Mouse (Mus musculus) E14TG2a.4 (cell line): ENCODE measurements around the gene Lama5.

Source experiments
- H3K27me3 ChIP-seq: 2 replicates; pipeline ENCODE4 v1.6.1; 2014; ENCODE audit warnings: low read length, control low read depth; ENCODE audit not compliant: insufficient read depth
- H3K36me3 ChIP-seq: 2 replicates; pipeline ENCODE4 v1.6.1; 2014; ENCODE audit warnings: low read length, control low read depth; ENCODE audit not compliant: insufficient read depth
- H3K4me1 ChIP-seq: replicated peaks from 2 replicates; pipeline ENCODE4 v1.6.1; 2014; ENCODE audit warnings: low read depth, low read length, control low read depth
- H3K4me3 ChIP-seq: replicated peaks from 2 replicates; pipeline ENCODE4 v1.5.1; 2014; ENCODE audit warnings: mild to moderate bottlenecking, low read length
- H3K9me3 ChIP-seq: 2 replicates; pipeline ENCODE4 v1.6.1; 2014; ENCODE audit warnings: low read length, control low read depth
- CTCF ChIP-seq: conservative IDR thresholded peaks from 2 replicates; pipeline ENCODE4 v1.5.1; 2014; ENCODE audit warnings: low read length
- NANOG ChIP-seq: IDR thresholded peaks from 2 replicates; pipeline ENCODE4 v1.6.1; 2014; ENCODE audit warnings: borderline replicate concordance, low read length, mixed read lengths
- POU5F1 ChIP-seq: IDR thresholded peaks from 2 replicates; pipeline ENCODE4 v1.6.1; 2014; ENCODE audit warnings: low read length, borderline replicate concordance

Lama5 gene

GRCm38 (mm10) chr2:180222250-180222649 lies 3.4 kb downstream of the Lama5 start:
- H3K36me3 ChIP-seq, result peaks cover 61% of the 10 kb centered on the region
- peak overlapping the region; percentile 96 for H3K4me3 ChIP-seq
- H3K4me1 ChIP-seq, result peaks cover 88% of the 10 kb centered on the region
- H3K9me3 ChIP-seq, result no peaks in the 10 kb centered on the region
- TF ChIP-seq CTCF (peak; percentile 35; the same call in 1 of the 2 replicates), POU5F1 (no peak)
- H3K27me3 ChIP-seq, result no peaks in the 10 kb centered on the region; the same call in 1 of the 2 replicates

GRCm38 (mm10) chr2:180221051-180221450 lies 4.6 kb downstream of the Lama5 start:
- TF ChIP-seq POU5F1, result no peak
- TF ChIP-seq NANOG, result no peak
- no peak for TF ChIP-seq CTCF
- Histone ChIP-seq H3K4me3 (peak overlapping the region; percentile 96), H3K4me1 (peaks cover 89% of the 10 kb centered on the region), H3K27me3 (no peaks in the 10 kb centered on the region; the same call in 1 of the 2 replicates), H3K36me3 (peaks cover 70% of the 10 kb centered on the region), H3K9me3 (no peaks in the 10 kb centered on the region)

- Histone ChIP-seq H3K9me3 (no peaks in the 10 kb centered on the region), H3K4me3 (peak overlapping the region; percentile 96), H3K36me3 (peaks cover 79% of the 10 kb centered on the region), H3K4me1 (peaks cover 98% of the 10 kb centered on the region), H3K27me3 (no peaks in the 10 kb centered on the region; the same call in 1 of the 2 replicates)
- TF ChIP-seq NANOG (no peak), POU5F1 (no peak), CTCF (no peak)
These were observed 5.5 kb downstream of the Lama5 start for GRCm38 (mm10) chr2:180220165-180220564.

GRCm38 (mm10) chr2:180219145-180219943 lies 6.3 kb downstream of the Lama5 start:
- Histone ChIP-seq H3K36me3 (peaks cover 87% of the 10 kb centered on the region), H3K4me1 (peaks cover 100% of the 10 kb centered on the region), H3K27me3 (no peaks in the 10 kb centered on the region; the same call in 1 of the 2 replicates), H3K4me3 (peak overlapping the region; percentile 96), H3K9me3 (no peaks in the 10 kb centered on the region)
- no peak for TF ChIP-seq POU5F1

GRCm38 (mm10) chr2:180218677-180219076 lies 7.0 kb downstream of the Lama5 start:
- Histone ChIP-seq H3K36me3 (peaks cover 92% of the 10 kb centered on the region), H3K27me3 (no peaks in the 10 kb centered on the region; the same call in 1 of the 2 replicates), H3K9me3 (no peaks in the 10 kb centered on the region), H3K4me1 (peaks cover 100% of the 10 kb centered on the region), H3K4me3 (peak overlapping the region; percentile 96)
- TF ChIP-seq NANOG (no peak), CTCF (no peak), POU5F1 (no peak)

GRCm38 (mm10) chr2:180218241-180218640 lies 7.4 kb downstream of the Lama5 start:
- no peaks in the 10 kb centered on the region; the same call in 1 of the 2 replicates for H3K27me3 ChIP-seq
- peak overlapping the region; percentile 96; the same call in 1 of the 2 replicates for H3K4me3 ChIP-seq
- H3K9me3 ChIP-seq, result no peaks in the 10 kb centered on the region
- no peak for TF ChIP-seq CTCF
- TF ChIP-seq NANOG, result no peak
- TF ChIP-seq POU5F1, result no peak
- peaks cover 98% of the 10 kb centered on the region for H3K4me1 ChIP-seq
- peaks cover 92% of the 10 kb centered on the region for H3K36me3 ChIP-seq

GRCm38 (mm10) chr2:180217587-180217986 lies 8.1 kb downstream of the Lama5 start:
- Histone ChIP-seq H3K36me3 (peaks cover 93% of the 10 kb centered on the region), H3K4me3 (peak overlapping the region; percentile 96), H3K4me1 (peaks cover 96% of the 10 kb centered on the region), H3K9me3 (no peaks in the 10 kb centered on the region), H3K27me3 (no peaks in the 10 kb centered on the region)
- no peak for TF ChIP-seq CTCF
- no peak for TF ChIP-seq NANOG
- TF ChIP-seq POU5F1, result no peak

GRCm38 (mm10) chr2:180216921-180217320 lies 8.7 kb downstream of the Lama5 start:
- no peak for TF ChIP-seq CTCF
- TF ChIP-seq POU5F1, result no peak
- TF ChIP-seq NANOG, result no peak
- peaks cover 90% of the 10 kb centered on the region for H3K4me1 ChIP-seq

GRCm38 (mm10) chr2:180215951-180216350 lies 9.7 kb downstream of the Lama5 start:
- Histone ChIP-seq H3K36me3 (peaks cover 94% of the 10 kb centered on the region), H3K4me3 (0 out of 2 replicates have a peak overlapping the region, but pooled peaks have one; percentile 26), H3K27me3 (no peaks in the 10 kb centered on the region), H3K9me3 (no peaks in the 10 kb centered on the region), H3K4me1 (peaks cover 90% of the 10 kb centered on the region)
- no peak for TF ChIP-seq CTCF
- TF ChIP-seq NANOG, result no peak
- no peak for TF ChIP-seq POU5F1

More at GRCm38 (mm10) chr2:180216921-180217320, 8.7 kb downstream of the Lama5 start:
- Histone ChIP-seq H3K27me3 (no peaks in the 10 kb centered on the region), H3K4me3 (no peak overlapping the region), H3K9me3 (no peaks in the 10 kb centered on the region), H3K36me3 (peaks cover 94% of the 10 kb centered on the region)
